Mouse (Mus musculus) embryonic fibroblast, embryonic 13.5 days (primary cell): ENCODE measurements around the gene Anxa11.

Experiments
- CTCF ChIP-seq: IDR thresholded peaks from 2 replicates; pipeline ENCODE4 v1.5.1; 2011; ENCODE audit warnings: mild to moderate bottlenecking, control low read depth, low read length, moderate library complexity, borderline replicate concordance; ENCODE audit not compliant: insufficient read depth
- POLR2A ChIP-seq: IDR thresholded peaks from 2 replicates; pipeline ENCODE4 v1.6.1; 2011; ENCODE audit warnings: low read depth, mild to moderate bottlenecking, control low read depth, low read length, moderate library complexity

GRCm38 (mm10) chr14:25831332-25831731, 10.6 kb upstream of the Anxa11 start:
- TF ChIP-seq POLR2A (no peak), CTCF (no peak)
